Mouse (Mus musculus) kidney, adult 9 months (tissue): ENCODE data around the gene Alox12b.

Experiments used
- DNase-seq: peaks from one replicate; pipeline ENCODE4 v3.0.0; 2022

Alox12b gene

DNA sequence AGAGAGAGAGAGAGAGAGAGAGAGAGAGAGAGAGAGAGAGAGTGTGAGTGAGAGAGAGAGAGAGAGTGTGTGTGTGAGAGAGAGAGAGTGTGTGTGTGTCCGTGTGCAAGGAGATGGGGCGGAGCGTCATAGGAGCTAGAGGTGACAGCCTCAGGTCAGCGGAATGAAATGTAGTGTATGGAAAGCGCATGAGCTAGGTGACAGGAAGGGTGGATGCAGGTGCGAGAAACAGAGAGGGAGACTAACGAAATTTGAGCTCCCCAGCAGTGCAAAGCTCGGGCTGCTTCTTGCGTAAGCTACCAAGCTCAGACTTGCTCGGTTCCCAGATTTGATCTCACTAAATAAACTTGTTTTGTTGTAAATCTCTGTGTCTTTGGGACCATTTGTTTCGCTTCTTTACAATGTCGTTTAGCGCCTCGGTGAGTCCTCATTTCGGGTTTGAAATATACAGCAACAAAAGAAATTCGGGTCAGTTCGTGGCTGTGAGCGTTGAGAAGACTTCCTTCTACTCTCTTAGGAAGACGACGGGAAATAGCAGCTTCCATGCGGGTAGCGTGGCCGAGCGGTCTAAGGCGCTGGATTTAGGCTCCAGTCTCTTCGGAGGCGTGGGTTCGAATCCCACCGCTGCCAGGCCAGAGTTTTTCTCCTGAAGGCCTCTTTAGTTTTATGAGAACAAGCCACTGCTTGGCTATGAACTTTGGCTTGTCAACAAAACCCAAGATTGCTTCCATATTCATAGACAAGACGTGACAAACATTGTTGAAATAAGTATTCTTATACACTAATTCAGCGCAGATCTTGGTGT is 32.9 kb upstream of the Alox12b start:
- DNase-seq, result peak; percentile 94

DNA sequence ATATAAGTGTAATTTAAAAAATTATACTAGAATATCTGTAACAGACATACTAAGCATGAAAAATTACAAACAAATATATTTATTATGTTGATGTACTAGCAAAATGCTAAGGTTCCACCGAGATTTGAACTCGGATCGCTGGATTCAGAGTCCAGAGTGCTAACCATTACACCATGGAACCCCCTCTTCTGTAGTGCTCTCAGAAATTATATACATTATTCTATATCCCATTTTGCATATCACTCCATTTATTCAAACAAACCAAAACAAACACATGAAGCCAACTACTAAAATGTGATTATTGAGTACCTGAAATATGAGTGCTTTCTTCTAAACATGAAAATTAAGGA is 32.3 kb upstream of the Alox12b start:
- peak; percentile 78 for DNase-seq

DNA sequence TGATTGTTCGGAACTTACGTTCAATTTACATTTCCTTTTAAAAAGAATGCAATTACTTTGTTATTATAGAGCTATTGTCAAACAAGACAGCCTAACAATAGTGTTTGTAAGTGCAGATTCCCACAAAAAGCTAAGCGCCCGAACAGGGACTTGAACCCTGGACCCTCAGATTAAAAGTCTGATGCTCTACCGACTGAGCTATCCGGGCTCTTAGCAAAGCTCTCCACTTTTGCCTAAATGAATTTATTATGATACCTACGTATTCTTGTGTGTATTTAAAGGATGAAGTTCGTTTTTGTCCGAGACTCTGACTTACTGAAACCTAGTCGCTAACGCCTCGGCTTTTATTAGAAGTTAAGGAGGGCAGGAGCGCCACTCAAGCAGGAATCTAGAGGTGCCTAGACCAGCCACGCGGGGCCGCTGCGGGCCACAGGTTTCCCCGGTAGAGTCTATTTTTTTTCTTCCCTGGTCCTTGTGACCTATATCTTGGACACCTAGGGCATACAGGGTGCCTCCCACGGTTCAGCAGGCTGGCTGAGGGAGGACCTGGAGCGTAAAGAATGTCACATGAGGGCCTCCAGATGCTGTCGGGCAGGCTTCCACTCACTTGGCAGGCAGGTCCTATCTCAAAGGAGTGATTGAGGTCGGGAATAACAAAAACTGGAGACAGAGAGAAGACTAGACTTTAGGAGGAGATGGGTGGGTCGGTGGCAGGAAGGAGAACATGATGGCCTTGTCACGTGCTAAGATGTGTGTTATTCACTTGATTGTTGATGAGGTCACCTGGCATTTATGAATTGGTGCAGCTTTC is 31.5 kb upstream of the Alox12b start:
- DNase-seq, result peak; percentile 94

DNA sequence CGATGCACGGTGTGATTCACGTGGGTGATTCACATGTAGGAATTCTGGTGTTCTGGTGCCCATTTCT is 31.1 kb upstream of the Alox12b start, which contains the start of gene Aloxe3:
TSS of gene Aloxe3 (plus strand) at position 45 of the 67 bp plus-strand sequence.
- no peak for DNase-seq

DNA sequence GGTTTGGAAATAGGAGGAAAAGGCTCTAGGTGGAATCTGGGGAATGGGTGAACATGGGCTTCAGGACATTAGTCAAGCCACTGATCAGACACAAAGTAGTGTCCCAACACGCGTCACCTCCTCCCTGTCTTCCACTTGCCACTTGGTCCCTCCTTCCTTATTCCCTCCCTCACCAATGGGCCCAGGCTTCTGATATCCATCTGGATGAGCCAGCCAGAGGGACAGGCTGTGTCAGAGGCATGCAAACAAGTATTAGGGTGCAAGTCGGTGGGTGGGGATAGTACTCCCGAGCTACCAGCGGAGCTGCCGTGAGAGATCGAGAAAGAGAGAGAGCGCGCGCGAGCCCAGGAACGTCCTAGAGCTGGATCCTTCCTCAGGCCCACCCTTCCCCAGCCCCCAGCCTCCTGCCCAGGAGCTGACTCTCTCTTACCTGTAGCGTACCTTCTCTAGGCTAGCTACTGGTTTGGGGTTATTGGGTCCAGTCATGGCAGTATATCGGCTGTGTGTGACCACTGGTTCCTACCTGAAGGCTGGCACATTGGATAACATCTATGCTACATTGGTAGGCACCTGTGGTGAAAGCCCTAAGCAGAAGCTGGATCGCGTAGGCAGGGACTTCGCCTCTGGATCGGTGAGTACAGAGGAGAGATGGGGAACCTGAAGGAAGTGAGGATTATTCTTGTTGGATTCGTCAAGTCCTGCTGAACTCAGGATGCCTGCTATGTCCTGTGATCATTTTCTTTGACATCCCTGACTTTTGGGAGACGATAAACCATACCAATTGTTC is 30.7 kb upstream of the Alox12b start:
- DNase-seq, result no peak

DNA sequence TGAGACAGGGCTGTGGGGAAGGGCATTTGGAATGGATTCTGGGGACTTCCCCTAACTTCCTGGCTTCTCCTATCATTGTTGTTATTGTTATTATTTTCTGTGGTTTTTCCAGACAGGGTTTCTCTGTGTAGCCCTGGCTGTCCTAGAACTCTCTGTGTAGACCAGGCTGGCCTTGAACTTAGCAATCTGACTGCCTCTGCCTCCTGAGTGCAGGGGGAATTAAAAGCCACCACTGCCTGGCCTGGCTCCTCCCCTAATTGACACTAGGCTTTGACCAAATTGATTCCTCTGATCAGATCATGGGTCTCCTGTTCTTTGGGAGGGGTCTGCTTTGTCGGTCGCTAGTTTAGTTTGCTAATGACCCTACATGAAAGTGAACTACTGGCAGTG is 30.1 kb upstream of the Alox12b start:
- DNase-seq, result no peak

DNA sequence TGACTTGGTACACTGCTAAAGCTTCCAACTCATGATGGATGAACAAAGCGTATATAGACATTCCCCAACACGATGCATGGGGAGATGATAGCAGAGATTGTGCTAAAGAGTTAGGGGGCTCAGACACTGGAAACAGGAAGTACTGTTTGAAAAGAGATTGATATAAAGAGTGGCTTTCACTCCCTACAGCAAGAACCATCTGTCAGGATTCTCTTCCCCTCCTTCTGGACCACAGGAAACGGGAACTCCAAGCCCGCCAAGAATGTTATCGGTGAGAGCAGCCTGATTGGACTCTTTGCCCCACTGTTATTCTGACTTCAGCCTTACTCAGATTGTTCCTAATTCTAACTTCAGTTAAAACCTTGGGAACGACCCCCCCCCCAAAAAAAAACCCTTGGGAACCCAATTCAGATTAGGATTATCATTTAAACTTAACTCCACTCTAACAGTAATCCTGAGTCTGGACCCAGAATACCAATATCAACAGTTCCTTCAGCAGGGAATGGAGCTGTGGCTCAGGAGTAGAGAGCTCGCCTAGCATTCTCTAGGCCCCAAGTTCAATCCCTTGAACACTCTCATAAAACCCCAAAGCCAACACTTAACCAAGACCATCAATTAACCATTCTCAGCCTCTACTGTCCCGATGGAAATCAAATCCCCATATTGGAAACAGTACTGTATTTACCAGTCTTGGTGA is 28.2 kb upstream of the Alox12b start:
- no peak for DNase-seq

DNA sequence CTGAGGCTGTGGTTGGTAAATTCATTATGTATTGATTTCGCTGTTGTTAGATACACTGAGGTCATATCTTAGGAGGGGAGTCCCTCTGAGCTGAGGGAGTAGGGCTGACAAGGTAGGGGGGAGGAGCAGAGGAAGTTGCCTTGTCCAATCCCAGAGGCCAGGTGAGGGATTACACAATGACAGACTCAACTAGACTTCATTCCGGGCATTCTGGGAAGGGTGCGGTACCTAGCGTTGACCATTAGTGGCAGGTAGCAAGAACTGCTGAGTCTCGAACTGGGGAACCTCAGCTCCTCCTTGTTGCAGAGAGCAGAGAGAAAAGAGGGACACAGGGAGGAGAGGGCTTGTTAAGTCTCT is 23.2 kb upstream of the Alox12b start:
- no peak for DNase-seq

DNA sequence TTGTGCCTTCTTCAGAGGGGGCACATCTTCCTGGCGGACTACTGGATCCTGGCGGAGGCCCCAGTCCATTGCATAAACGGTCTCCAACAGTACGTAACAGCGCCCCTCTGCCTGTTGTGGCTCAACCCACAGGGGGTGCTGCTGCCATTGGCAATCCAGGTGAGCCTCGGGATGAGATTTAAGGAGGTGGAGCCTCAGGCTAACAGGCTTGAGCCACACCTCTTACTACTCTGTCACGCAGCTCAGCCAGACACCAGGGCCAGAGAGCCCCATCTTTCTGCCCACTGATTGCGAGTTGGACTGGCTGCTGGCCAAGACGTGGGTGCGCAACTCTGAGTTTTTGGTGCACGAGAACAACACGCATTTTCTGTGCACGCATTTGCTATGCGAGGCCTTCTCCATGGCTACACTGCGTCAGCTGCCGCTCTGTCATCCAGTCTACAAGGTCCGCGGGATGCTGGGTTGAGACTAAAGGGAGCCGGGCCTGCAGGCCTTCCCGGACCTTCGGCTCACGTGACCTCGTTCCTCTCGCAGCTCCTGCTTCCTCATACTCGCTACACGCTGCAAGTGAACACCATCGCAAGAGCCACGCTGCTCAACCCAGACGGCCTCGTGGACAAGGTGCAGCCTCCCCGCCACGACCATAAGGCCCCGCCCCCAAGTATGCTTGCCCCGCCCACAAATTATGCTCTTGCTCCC is 22.7 kb upstream of the Alox12b start:
- peak; percentile 38 for DNase-seq

DNA sequence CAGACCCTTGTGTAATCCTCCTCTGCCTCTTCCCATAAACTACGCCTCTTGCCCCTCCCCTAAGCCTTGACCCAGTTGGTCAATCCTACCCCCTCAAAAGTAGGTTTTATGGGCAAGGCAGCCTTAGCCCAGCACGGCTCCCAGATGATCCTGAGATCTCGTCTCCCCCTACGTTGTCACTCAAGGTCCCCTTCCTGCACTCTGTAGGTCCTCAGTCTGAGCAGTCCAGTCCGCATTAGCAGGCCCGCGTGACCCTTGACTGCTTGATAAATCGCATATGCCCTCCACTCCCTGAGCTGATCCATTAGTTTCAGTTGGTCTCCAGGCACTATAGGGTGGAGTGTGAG is 22.2 kb upstream of the Alox12b start:
- no peak for DNase-seq

DNA sequence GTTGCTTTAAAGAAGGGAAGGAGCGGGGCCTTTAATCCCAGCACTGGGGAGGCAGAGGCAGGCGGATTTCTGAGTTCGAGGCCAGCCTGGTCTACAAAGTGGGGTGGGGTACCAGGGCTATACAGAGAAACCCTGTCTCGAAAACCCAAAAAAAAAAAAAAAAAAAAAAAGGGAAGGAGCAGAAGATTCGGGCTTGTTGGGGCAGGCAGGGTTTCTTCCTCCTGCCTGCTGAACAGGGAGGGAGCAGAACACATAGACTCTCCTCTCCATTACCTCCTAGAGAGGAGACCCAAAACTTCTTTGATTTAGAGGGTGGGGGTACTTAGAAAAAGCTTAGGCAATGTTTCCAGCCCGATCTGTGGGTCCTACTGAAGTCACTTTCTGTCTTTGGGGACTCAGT is 21.4 kb upstream of the Alox12b start:
- no peak for DNase-seq

DNA sequence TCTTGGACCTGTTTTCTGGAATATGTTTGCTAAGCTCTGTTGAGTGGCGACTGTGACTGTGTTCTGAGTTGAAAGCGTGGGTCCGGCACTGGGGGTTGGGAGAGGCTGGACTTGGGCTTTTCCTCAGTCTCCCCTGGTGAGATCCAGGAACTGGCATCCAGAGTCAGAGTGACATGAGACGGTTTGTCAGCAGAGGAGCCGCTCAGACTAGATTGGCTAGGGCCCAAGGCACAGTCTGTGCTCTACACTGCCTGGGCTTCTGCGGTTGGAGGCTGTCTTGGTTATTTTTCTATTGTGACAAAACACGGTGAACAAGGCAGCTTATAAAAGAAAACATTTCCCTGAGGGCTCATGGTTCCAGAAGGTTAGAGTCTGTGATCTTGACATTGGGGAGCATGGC is 9.2 kb upstream of the Alox12b start:
- no peak for DNase-seq

DNA sequence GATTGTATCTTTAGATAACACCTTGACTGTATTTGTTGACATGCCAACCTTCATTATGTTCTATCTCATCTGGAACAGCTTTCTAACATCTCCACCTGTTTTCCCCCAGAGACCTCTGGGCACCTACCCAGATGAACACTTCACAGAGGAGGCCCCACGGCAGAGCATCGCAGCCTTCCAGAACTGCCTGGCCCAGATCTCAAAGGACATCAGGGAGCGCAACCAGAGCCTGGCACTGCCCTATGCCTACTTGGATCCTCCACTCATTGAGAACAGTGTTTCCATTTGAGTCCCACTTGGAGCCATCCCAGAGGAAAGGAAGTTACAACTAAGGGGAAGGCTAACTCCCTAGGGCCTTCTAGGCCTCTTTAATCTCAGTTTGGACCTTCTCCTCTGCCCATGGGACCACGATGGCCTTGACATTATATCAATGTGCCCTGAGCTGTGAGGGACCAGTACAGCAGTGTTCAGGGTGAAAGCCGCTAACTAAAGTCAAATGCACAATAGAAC is 8.3 kb upstream of the Alox12b start:
- no peak for DNase-seq

DNA sequence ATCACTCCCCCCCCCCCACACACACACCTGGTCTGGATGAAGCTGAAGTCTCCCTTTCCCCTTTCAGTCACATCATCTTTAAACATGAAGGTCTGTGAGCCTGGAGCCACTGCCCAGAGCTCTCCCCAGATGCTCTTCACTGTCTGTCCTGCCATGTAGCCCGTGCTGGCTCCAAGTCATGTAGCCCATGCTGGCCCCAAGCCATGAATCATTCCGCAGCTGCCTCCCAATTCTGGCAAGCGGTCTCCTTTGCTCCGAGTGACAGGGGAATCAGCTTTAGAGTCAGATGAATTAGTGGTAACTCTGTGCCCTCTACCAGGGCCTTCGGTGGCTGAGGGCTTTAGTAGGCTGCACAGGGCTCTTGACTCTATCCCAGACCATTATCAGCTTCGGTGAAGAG is 7.1 kb upstream of the Alox12b start:
- no peak for DNase-seq

DNA sequence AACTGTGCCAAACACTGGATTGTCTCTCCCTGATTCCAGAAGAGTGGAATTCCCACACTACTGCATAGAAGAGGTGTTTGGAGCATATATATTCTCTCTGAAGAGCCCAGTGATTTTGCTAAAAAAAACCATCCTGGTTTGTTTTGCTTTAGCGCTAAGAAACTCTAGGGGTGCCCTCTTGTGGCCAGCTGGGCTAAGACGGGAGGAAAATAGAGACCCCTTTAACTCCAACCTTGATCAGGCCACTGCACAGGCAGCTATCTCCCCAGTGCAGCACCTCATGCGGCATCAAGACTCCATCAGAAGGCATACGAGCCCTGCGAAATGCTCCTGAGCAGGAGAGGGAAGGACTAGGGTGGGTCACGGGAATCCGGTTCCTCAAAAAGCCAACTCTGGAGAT is 6.3 kb upstream of the Alox12b start:
- peak; percentile 67 for DNase-seq

DNA sequence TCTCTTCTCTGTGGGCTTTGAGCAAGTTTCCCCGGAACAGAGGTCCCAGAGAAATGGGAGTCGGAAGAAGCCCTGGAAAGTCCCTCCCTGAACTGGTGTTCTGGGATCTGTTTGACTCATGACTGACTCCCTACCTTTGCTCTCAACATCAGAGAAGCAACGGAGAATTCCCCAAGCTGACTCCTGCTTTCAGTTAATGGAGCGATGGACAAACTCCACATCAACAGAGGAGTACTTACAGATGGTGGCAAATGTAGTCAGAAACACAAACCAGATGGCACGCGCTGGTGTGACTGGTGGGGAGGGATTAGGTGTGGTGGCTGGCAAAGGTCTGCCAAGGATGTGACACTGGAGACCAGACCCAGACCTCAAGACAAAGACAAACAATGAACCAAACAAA is 5.8 kb upstream of the Alox12b start:
- no peak for DNase-seq

DNA sequence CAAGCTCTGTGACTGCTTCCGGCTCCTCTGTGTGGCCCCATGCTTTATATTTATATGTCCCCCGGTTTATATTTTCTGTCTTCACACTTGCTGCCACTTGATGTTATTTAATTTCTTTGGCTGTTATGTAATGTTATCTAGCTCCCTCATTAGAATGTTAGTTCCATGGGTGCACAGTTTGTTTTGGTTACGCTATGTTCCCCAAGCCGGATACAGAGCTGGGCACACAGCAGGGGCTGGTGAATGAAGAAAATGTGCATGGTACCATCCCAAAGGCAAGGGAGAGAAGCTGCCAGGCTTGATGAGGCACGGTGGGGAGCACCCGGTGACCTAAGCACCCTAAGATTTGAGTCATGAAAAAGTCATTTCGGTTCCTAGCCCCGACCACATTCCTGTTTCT is 3.0 kb upstream of the Alox12b start:
- no peak for DNase-seq

DNA sequence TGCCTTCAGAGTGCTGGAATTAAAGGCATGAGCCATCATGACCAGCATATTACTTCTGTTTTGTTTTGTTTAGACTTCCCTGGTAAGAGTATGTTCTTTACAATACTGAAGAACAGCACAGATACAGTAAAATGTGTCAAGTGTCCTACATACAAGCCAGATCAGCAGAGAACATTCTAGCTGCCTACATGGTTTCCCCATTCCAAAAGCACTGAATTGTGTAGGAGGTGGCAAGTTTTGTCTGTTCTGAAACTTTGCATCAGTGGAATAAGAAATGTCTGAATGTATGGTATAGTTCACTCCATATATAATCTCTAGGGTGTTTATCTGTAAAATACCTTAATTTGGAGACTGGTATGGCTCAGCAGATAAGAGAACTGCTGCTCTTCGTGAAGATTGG is 1.4 kb upstream of the Alox12b start:
- no peak for DNase-seq

DNA sequence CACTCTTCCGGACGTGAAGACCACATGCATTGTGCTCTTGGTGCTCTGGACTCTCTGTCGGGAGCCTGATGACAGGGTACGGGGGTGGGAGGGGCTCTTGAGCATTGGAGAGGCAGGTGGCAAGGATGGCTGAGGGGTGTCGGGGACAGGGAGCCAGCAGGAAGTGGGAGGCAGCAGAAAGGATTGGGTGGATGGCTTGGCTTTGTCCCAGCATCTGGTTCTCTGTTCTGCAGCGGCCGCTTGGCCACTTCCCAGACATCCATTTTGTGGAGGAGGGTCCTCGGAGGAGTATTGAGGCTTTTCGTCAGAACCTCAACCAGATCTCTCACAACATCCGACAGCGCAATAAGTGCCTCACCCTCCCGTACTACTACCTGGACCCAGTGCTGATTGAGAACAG is 12.5 kb downstream of the Alox12b start:
- DNase-seq, result no peak

DNA sequence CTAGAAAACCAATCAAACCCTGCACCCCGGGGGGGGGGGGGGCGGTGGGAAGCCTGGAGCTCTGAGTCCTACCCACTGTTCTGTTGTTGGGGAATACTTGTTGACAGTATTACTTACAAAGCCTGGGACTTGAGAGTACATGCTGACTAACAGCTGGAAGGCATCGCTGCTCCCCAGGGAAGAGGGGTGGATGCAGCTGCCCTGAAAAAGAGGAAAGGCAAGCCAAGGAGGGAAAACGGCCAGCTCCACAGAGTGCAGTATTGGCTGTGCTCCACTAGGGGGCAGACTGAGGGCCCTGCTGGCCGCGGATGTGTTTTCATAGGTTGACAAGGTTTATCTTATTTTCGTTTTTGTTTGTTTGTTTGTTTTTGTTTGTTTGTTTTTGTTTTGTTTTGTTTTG is 14.8 kb downstream of the Alox12b start:
- DNase-seq, result peak; percentile 55

DNA sequence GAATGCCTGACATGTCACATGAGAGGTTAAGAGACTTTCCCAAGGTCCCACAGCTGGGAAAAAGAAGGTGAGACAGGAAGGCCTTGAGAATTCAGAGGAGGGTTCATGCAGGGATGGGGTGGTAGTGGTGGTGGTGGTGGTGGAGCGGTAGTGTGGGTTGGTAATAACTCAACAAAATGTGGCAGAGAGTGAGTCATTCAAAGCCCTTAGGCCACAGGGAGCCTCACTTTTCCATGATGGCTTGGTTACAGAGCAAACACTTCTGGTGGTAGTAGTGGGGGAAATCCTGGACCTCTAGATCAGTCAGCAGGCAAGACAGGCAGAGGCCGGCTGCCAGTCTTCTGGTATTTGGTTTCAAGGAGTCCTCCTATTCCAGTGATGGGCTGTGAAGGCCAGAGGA is 15.8 kb downstream of the Alox12b start:
- no peak for DNase-seq

DNA sequence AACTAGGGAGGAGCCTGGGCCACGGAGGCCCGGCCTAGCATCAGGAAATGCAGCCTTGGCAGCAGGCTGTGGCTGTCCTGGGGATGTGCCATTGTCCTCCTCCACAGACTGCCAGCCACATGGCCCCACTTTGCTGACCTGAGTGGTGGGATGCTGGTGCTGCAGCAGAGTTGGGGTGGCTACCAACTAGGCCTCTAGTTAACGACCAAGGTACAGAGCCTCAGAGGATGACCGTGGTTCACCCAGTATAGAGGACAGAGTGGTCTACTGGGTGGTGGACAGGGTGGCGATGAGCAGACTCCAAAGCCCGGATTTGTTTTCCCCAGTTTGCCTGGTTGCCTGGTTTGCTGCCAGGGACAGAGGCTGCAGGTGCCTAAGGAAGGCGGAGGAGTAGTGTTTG is 17.9 kb downstream of the Alox12b start:
- DNase-seq, result no peak

DNA sequence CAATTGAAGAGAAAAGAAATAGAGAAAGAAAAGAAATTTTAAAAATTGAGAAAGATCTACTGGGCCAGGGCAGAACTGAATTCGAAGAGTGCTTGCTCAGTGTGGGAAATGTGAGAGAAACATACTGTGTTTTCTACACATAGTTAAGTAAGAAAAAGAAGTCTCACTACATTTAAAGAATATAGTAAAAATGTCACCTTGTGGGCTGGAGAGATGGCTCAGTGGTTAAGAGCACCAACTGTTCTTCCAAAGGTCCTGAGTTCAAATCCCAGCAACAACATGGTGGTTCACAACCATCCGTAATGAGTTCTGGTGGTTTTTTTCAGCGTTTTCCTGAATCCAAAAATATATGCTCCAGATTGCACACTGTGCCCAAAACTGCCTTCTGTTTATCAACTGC is 21.7 kb downstream of the Alox12b start:
- no peak for DNase-seq
